Mouse (Mus musculus): Measurements from ENCODE around the gene Nkx6-1. TPM values are rescaled to one million over a fixed set of nuclear protein-coding genes. Genes with fewer than 3 reads are reported as not detected.

The Nkx6-1 gene
- polyA plus RNA-seq, 1 experiment from 2014 or later, result not detected

DNA sequence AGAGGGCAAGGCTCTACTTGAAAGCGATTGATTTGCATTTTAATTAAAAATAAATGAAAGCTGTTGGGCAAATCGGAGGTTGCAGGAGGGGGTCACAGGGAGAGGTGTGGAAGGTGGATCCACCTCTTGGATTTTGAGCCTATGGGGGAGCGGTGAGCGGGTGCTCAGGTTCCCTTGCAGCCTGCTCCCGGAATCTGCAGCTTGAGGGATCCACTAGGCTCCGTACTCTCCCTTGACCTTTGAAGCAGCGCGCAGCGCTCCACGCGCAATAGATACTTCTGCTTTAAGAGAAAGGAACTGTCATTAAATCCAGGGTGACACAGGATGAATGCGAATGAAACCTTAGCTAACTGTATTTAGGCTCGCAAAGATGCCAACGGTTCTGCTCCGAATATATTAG, 3.2 kb upstream of the Nkx6-1 start:
- in situ Hi-C loops (cut with MboI; ENCODE audit: low pct_unique_long_range_greater_than_20kb), result loop anchor here (5.0 to 10.0 kb wide), 4 partner anchors 303 to 843 kb away; partner anchors contain the start of gene Abraxas1
- CTCF ChIA-PET, result interaction anchor here (1.6 kb wide), 1 partner anchor 751 kb away, joined by 5 read pairs; no protein-coding TSS in a partner anchor
- POLR2A ChIA-PET, result no interaction called here
- no peak for DNase-seq (ENCODE audit: low read depth, low spot score)
- ATAC-seq, result no peak
- H3K27me3 ChIP-seq, result peaks cover 63% of the 10 kb centered on the region
- TF ChIP-seq CTCF (IDR thresholded peaks at IDR 0.05), result no peak

DNA sequence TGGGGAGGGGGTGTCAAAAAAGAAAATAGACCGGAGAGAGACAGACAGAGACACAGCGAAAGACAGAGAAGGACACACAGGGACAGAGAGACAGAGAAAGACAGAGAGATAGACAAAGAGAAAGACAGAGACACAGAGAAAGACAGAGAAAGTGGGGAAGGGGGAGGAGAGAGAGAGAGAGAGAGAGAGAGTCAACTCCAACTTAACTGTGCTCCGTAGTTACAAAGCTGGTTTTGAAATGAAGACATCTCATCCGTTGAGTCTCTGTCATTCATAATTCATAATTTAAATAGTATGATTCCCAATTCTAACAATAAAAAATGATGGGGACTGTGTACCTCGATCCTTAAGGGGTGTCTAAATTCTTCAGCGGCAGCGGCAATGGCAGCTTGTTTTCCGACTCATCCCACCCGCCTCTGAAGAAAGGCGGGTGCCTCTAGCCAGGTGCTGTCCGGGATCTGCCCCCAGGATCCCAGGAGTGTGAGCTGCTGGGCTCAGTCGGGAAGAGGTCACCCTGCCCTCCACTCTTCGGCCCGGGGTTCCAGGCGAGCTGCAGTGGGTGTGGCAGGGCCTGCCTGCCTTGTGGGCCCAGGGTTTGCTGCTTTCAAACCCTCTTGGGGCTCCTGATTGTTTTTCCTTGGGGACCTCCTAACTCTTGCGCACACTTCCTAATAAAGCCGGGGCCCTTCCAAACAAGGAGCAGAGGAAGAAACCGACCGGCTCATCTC, 2.6 kb upstream of the Nkx6-1 start:
- CTCF ChIA-PET, result interaction anchor here (1.6 kb wide), 1 partner anchor 750 kb away, joined by 5 read pairs; no protein-coding TSS in a partner anchor
- no peak for DNase-seq (ENCODE audit: low read depth, low spot score)
- H3K27me3 ChIP-seq, result peaks cover 69% of the 10 kb centered on the region
- no peak for TF ChIP-seq CTCF (IDR thresholded peaks at IDR 0.05)
- no peak for ATAC-seq
- POLR2A ChIA-PET, result no interaction called here
- in situ Hi-C loops (cut with MboI; ENCODE audit: low pct_unique_long_range_greater_than_20kb), result loop anchor here (5.0 to 10.0 kb wide), 4 partner anchors 303 to 843 kb away; partner anchors contain the start of gene Abraxas1

DNA sequence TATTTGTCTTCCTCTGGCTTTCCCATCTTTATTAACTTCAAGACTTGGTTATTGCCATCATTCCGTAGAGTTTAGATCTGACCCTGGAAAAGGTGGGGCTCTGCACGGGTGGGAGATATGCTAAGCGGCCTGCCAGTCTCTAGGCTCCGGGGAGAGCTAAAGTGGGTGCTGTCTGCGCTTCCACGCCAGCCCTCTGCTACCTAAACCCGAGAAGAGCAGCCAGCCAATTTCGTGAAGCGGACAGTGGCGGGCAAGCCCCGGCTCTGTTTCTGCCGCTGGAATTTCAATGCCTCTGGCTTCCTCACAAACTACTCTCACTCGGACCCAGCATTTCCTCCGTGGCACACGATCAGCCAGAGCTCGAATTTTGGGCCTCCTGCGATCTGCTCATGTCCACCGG, 1.9 kb upstream of the Nkx6-1 start:
- DNase-seq (ENCODE audit: low read depth, low spot score), result no peak
- ChIA-PET POLR2A (no interaction called here), CTCF (interaction anchor here (1.6 kb wide), 1 partner anchor 750 kb away, joined by 5 read pairs; no protein-coding TSS in a partner anchor)
- H3K27me3 ChIP-seq, result peaks cover 76% of the 10 kb centered on the region
- no peak for TF ChIP-seq CTCF (IDR thresholded peaks at IDR 0.05)
- in situ Hi-C loops (cut with MboI; ENCODE audit: low pct_unique_long_range_greater_than_20kb), result loop anchor here (5.0 to 10.0 kb wide), 4 partner anchors 302 to 842 kb away; partner anchors contain the start of gene Abraxas1
- ATAC-seq, result no peak

DNA sequence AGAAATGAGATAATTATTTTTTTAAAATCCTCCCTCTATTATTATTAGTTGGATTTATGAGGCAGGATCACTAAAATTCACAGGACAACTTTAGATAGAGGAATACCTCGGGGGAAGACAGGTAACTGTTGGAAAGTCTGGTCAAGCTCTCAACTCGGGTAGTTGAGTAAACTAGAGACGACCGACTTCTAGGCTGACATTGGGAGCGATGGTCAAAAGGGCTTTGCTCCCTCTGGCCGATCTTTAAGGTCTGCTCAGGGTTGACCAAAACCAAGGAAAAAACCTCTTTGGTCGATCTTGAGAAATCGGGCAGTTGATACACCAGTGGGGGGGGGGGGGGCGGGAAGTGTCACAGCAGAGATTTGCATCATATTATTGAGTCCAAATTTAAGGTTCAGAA, 1.3 kb upstream of the Nkx6-1 start:
- POLR2A ChIA-PET, result no interaction called here
- H3K27me3 ChIP-seq, result peaks cover 82% of the 10 kb centered on the region

DNA sequence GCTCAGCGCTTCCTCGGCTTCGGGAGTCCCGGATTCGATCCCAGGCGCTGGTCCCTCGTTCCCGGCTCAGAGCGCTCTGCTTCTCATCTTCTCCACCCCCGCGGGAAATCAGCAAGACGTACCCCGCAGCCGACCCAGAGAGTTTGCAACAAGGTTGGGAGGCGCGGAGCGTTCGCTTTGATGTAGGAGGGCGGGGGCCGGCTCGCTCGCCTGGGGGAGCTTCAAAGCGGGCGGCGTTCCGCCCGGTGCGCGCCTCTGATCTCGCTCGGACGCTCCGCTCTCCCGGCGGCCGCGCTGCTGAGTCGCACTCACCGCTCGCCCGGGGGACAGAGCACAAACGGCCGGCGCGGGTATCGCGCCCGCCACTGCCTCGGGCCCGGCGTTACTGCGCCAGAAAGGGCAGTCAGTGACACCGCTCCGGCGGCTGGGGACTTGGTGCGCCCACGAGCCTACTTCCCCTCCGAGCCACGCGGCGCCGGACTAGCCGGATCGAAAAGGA, 324 bp downstream of the Nkx6-1 start:
- in situ Hi-C loops (cut with MboI; ENCODE audit: low pct_unique_long_range_greater_than_20kb), result loop anchor here (10.0 kb wide), 2 partner anchors 300 to 840 kb away; partner anchors contain the start of gene Abraxas1
- H3K27me3 ChIP-seq, result peaks cover 89% of the 10 kb centered on the region
- peak; percentile 20 for ATAC-seq
- DNase-seq (ENCODE audit: low read depth, low spot score), result no peak
- TF ChIP-seq CTCF (IDR thresholded peaks at IDR 0.05), result no peak
- ChIA-PET POLR2A (no interaction called here), CTCF (interaction anchor here (1.4 kb wide), 1 partner anchor 11 kb away, joined by 3 read pairs; no protein-coding TSS in a partner anchor)

More for the DNA sequence above, 1.3 kb upstream of the Nkx6-1 start:
- CTCF ChIA-PET, result interaction anchor here (1.1 kb wide), 1 partner anchor 36 kb away, joined by 3 read pairs; no protein-coding TSS in a partner anchor
- in situ Hi-C loops (cut with MboI; ENCODE audit: low pct_unique_long_range_greater_than_20kb), result loop anchor here (5.0 to 10.0 kb wide), 4 partner anchors 301 to 841 kb away; partner anchors contain the start of gene Abraxas1
- TF ChIP-seq CTCF (IDR thresholded peaks at IDR 0.05), result no peak
- DNase-seq (ENCODE audit: low read depth, low spot score) (no peak), ATAC-seq (no peak)

DNA sequence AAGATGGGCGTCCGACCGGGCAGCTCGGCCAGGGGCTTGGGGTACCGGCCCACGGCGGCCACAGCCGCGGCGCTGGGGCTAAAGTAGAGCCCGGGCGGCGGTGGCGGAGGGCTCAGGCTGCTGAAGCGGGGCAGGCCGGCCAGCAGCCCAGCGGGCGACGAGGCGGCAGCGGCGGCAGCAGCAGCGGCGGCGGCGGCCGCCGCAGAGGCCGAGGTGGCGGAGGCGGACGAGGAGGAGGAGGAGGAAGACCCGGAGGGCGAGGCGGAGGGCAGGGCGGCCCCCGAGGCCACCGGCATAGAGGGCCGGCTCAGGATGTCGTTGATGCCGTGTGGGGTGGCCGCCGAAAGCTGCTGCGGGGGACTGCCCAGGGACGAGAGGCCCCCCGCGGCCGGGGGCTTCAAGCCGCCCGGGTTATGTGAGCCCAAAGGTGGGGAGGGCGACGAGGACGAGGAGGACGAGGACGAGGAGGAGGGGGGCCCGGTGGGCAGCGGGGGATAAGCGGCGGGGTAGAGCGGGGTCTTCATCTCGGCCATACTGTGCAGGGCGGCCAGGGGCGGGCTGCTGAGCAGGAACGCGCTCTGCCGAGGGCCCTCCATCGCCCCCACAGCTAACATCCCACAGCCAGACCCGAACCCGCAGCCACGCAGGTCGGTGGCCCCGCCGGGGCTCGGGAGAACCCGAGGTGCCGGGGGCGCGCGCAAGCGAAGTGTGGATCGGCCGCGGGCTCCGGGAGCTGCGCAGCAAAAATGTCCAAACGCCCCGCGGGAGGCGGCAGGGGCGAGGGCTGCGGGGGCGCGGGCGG, 974 bp downstream of the Nkx6-1 start:
- H3K27me3 ChIP-seq, result peaks cover 95% of the 10 kb centered on the region
- DNase-seq (ENCODE audit: low read depth, low spot score) (no peak), ATAC-seq (peak; percentile 17)
- ChIA-PET POLR2A (no interaction called here), CTCF (interaction anchor here (1.2 kb wide), 1 partner anchor 10 kb away, joined by 4 read pairs; no protein-coding TSS in a partner anchor)
- TF ChIP-seq CTCF (IDR thresholded peaks at IDR 0.05), result no peak
- in situ Hi-C loops (cut with MboI; ENCODE audit: low pct_unique_long_range_greater_than_20kb), result loop anchor here (10.0 kb wide), 2 partner anchors 299 to 839 kb away; partner anchors contain the start of gene Abraxas1

DNA sequence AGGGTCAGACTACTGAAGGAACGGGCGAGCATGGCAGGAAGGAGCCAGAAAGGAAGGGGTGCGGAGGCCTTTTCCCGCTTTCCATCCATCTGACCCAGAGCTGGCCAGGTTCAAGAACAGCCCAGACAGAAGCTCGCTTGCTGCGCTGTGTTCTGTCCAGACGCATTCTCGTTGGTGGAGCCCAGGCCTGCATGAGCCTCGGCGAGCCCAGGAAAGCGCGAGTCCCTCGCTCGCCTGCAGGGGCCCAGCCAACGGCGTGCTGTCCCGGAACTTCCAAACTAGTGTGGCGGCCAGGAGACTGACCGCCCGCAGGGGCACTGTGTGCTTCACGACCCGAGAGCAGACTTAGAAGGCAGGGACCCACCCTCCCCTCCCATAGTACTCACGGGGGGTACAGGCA, 1.6 kb downstream of the Nkx6-1 start:
- in situ Hi-C loops (cut with MboI; ENCODE audit: low pct_unique_long_range_greater_than_20kb), result loop anchor here (10.0 kb wide), 2 partner anchors 298 to 838 kb away; partner anchors contain the start of gene Abraxas1
- CTCF ChIA-PET, result interaction anchor here (1.2 kb wide), 1 partner anchor 10 kb away, joined by 4 read pairs; no protein-coding TSS in a partner anchor
- DNase-seq (ENCODE audit: low read depth, low spot score), result no peak
- POLR2A ChIA-PET, result no interaction called here
- H3K27me3 ChIP-seq, result peaks cover 96% of the 10 kb centered on the region
- ATAC-seq, result no peak
- no peak for TF ChIP-seq CTCF (IDR thresholded peaks at IDR 0.05)

DNA sequence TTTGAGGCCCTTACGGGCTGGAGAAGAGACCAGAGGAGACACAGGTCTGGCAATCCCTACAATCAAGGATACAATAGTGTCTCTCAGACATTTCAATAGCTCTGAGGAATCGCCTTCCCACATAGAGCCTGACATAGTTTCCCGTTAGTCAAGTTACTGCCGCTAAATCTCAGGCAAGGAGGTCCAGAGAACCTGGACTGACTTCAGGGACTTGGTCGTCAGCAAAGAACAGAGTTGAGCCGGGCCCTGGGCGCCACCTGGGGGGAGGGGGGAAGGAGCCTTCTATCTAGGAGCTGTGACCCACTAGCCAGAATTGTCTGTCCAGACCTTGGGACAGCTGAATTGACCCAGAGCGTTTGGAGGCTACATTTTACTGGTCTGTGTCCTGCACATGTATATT, 2.3 kb downstream of the Nkx6-1 start:
- in situ Hi-C loops (cut with MboI; ENCODE audit: low pct_unique_long_range_greater_than_20kb), result loop anchor here (10.0 kb wide), 2 partner anchors 298 to 838 kb away; partner anchors contain the start of gene Abraxas1
- DNase-seq (ENCODE audit: low read depth, low spot score) (no peak), ATAC-seq (no peak)
- TF ChIP-seq CTCF (IDR thresholded peaks at IDR 0.05), result no peak
- POLR2A ChIA-PET, result interaction anchor here (0.6 kb wide), 1 partner anchor 542 kb away, joined by 3 read pairs; no protein-coding TSS in a partner anchor
- peaks cover 94% of the 10 kb centered on the region for H3K27me3 ChIP-seq
- CTCF ChIA-PET, result no interaction called here

DNA sequence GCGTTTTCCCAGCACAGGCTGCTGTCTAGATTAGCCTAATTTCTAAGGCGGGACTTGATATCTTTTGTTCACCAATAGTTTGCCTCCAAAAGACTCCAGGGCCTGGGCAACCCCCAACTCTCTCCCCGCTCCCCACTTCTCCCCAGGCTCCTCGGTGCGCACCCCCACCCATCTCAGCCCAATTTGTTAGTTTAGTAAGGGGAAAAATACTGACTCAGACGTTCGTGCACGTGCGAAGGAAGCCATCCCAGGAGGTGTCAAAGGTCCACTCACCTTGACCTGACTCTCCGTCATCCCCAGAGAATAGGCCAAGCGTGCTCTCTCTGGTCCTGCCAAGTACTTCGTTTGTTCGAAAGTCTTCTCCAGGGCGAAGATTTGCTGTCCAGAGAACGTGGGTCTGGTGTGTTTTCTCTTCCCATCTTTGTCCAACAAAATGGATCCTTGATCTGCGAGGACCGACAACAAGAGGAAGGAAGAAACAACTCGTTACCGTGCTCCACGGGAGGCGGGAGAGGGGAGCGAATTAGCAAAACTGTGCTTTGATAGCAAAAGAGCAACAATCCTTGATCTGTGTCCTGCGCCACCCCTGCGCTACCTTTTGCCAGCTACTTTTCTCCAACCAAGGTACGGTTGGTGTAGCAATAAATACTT, 3.1 kb downstream of the Nkx6-1 start:
- TF ChIP-seq CTCF (IDR thresholded peaks at IDR 0.05), result no peak
- ChIA-PET CTCF (no interaction called here), POLR2A (no interaction called here)
- ATAC-seq (no peak), DNase-seq (ENCODE audit: low read depth, low spot score) (no peak)
- H3K27me3 ChIP-seq, result peaks cover 89% of the 10 kb centered on the region
- in situ Hi-C loops (cut with MboI; ENCODE audit: low pct_unique_long_range_greater_than_20kb), result loop anchor here (10.0 kb wide), 2 partner anchors 297 to 837 kb away; partner anchors contain the start of gene Abraxas1

Data from Patski (cell line).